Mouse (Mus musculus) left cerebral cortex, adult 8-10 months (tissue): ENCODE measurements around the gene Kdm3a. TPM values are rescaled to one million over a fixed set of nuclear protein-coding genes. Genes with fewer than 3 reads are reported as not detected.

Source experiments
- DNase-seq, 2 experiments: peaks; one replicate each; pipeline ENCODE4 v3.0.0; 2022; ENCODE audit warnings: low spot score in 2 of 2
- total RNA-seq, 4 experiments: library from RNA; stranded (reverse); gene quantifications; 2 replicates each; pipeline ENCODE4 v1.2.4; 2022

Gene Kdm3a
- 10 to 100 TPM; 49.7 to 56.4 (median 53.3) TPM for total RNA-seq

- peak; percentile 97 for DNase-seq
Observed at GRCm38 (mm10) chr6:71632829-71633662, at the start of gene Kdm3a. Gene Kdm3a, minus strand, starts transcription at chr6:71632990.

DNA sequence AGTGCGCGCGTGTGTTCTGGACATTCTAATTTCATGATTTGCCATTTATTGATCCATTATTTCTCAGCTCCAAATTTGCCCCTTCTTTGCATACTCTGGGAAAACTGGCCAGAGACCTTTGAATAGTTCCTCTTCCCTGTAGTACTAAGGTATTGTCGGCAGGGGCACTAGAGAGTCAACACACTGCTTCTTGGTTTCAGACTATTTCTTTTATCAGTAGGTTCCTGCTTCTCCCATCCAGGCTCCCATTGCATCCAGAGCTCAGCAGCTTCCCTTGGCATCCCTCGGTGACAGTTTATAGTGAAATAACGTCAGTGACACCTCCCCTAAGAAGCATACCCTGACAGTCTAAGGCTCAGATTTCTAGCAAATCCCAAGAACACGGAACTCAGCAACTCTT lies 46.1 kb upstream of the Kdm3a start:
- DNase-seq, result no peak

DNA sequence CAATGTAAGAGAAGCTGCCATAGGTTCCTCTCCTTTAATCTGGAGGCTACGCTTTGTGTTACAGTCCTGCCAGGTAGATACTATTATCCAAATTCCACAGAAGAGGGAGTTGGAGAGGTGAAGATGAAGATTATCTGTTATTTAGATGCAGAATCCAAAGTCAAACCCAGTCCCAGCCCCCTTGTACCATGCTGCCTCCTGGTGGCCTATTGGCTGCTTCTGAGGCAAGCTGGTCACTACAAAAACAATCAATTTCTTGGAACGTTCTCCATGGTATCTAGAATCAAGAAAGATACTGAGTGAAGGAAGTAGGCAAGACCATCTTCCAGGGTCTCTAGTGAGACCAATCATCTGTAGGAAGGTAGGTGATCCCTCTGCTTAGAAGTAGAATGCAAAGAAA lies 40.4 kb upstream of the Kdm3a start:
- DNase-seq, result no peak

DNA sequence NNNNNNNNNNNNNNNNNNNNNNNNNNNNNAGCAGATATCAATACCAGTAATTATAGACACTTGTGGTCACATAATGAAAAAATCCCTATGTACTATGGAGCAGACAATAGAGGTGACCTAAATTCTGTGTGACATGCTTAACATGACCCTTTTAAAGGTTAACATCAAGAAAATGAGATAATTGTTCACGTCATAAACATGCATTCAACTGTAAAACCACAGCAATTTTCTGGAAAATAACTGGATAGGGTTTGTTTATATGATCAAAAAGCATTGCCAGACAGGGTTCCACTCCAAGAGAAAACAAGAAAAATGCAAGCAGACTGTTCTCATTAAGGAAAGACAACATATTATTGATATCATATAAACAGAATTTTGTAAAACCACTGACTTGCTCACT lies 31.7 kb upstream of the Kdm3a start:
- no peak for DNase-seq

GRCm38 (mm10) chr6:71658290-71658689 lies 25.5 kb upstream of the Kdm3a start:
- DNase-seq, result no peak

DNA sequence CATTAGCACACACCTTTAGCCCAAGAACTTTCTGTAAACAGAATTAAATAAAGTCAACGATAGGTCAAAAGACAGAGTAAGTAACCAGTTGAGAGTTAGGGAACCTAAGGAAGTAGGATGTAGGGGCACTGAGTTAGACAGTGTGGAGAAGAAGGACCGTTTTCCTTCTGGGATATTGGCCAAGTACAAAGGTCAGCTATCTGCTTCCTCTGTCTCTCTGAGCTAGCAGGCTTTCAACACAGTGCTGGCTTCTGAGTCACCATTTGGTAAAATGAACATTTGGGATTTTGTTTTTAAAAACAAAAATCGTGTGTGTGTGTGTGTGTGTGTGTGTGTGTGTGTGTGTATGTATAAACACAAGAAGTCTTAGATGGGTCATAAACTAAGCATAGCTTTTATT lies 23.0 kb upstream of the Kdm3a start:
- no peak for DNase-seq

GRCm38 (mm10) chr6:71651868-71652267 lies 19.1 kb upstream of the Kdm3a start:
- DNase-seq, result no peak

- no peak for DNase-seq
Observed at GRCm38 (mm10) chr6:71632486-71632828, 333 bp downstream of the Kdm3a start.

DNA sequence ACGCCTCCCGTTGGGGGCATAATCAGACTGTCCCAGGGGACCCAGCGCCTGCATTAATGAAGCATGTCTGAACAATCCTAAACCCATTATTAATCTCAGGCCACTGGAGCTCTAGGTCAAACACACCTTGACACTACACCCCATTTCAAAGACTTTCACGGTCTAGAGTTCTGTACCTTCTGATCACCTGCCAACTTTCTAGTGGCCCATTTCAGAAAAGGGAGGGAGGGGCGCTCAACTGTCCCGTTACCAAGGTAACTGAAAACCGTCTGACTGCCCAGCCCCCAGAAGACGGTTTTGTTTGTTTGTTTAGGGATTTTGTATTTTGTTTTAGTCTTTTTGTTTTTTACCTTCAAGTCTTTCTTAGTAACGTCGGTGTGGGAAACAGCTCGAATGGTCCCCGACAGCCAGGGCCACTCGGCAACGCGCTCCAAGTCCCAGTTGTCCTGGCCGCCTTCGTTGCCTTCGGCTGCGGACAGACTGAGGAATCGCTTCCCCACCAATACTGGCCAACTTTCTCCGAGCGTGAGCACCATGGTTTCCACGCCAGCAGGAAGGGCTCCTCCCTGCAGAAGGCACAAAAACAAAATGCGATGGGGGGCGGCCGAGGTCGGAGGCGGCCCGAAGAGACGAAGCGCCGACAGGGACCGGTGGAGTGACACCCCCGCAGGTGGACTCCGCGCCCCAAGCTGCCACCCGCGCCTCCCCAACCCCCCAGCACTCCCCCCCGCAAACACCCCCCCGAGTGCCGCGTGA lies 906 bp downstream of the Kdm3a start:
- DNase-seq, result peak; percentile 30 to 42

- no peak for DNase-seq
Observed at GRCm38 (mm10) chr6:71631196-71631595, 1.6 kb downstream of the Kdm3a start.

DNA sequence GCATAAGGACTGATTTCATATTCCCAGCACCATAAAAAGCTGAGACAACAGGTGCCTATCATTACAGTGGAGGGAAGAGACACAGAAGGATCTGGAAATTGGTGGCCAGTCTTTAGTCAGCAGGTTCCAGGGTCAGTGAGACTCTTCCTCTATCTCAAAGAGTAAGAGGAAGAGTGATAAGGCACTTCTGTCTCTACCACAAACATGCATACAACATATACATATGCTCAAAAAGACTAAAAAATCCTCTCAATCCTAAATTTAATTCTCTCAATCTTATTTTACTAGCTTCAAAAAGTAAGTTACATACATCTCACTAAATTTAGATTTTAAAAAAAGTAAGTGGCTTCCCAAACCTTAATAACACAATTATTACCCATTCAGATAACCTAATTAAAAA lies 5.5 kb downstream of the Kdm3a start:
- DNase-seq, result no peak

- no peak for DNase-seq
Observed at GRCm38 (mm10) chr6:71625984-71626383, 6.8 kb downstream of the Kdm3a start.

DNA sequence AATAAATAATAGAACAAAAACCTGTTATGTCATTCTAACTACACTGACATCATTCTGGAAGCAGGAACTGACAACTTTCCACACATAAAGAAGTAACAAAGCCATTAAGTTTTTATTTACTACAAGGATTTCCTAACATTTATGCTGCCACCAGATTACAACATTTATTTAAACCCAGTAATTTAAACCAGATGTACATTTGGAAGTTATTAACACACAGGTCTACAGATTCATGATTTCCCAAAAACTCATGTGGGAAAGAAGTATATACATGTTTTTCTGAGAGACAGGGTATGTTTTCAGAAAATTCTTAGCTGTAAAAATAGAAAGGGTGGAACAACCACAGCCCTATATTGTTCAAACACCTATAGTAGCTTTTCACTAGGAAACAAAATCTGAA lies 8.1 kb downstream of the Kdm3a start:
- DNase-seq, result no peak

- DNase-seq, result no peak
Observed at GRCm38 (mm10) chr6:71621981-71622380, 10.8 kb downstream of the Kdm3a start.

- no peak for DNase-seq
Observed at GRCm38 (mm10) chr6:71621551-71621950, 11.2 kb downstream of the Kdm3a start.

DNA sequence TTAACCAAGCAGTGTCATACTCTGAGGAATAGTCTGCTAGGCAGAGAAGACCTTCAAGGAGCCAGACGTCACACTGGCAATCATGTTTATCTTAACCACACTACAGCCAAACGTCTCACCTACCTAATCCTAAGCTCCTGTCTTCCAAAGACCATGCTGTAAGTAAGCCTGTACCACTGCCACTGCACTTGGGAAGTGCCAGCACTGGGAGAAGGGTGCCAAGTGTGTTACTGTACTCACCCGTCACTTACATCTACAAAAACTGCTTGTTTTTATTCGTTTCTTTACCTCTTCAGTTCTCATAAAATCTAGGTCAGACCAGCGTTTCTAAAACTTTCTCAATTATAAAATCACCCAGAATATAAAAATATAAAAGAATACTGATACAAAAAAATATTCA lies 15.8 kb downstream of the Kdm3a start:
- DNase-seq, result no peak

GRCm38 (mm10) chr6:71613225-71613624 lies 19.6 kb downstream of the Kdm3a start:
- DNase-seq, result no peak

DNA sequence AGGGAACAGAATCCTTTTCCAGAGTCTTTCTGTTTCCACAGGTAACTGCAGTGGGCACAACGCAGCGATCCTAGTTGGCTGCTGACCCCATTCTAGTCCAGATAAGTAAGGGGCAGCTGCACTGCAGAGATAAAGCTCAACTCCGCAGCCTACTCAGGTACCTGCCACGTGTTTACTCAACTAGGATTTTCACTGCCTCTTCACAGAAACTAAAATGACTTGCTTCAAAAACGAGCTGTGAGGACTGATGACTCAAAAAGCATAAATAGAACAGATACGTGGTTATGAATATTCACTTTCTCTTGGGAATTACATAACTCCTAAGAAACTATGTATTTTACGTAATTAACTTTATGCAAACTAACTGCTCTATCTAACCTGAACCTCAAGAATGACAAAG lies 22.8 kb downstream of the Kdm3a start:
- DNase-seq, result peak; percentile 12 to 50

DNA sequence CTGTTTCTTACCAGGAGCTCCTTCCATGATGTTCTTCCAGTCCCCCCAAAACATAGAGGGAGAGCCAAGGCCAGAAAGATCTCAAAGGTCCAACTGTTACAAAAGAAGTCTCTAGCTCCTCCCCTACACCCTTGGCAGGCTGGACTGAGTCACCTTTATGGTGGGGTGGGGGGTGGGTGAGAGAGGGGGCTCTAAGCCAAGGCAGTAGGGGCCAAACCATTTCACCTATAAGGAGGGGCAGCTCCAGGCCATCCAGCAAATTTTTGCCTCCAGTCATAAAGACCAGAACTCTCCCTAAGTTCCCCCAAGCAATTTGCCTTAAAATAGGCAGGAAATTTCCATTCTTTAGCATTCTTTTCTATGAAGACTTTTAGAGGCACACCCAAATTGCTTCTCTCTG lies 23.8 kb downstream of the Kdm3a start:
- DNase-seq, result no peak

GRCm38 (mm10) chr6:71607756-71608155 lies 25.0 kb downstream of the Kdm3a start:
- no peak for DNase-seq

GRCm38 (mm10) chr6:71590154-71590553 lies 42.6 kb downstream of the Kdm3a start:
- DNase-seq, result no peak

DNA sequence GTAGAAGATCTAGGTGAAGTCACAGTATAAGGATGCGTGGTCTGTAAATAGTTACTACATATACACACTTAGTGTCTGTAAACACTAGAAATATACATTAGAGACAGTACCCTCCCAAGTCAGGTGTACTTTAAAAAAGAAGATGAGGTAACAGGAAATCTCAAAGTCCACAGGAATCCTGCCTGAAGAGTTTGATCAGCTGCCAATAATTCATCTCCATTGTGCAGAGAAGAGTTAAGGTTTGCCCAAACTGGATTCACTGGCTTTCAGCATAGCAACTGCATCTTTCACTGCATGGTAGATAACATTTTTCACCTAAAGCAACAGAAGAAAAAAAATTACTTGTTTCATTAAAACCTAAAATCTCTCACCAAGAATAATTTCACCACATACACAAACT lies 43.4 kb downstream of the Kdm3a start:
- DNase-seq, result no peak

DNA sequence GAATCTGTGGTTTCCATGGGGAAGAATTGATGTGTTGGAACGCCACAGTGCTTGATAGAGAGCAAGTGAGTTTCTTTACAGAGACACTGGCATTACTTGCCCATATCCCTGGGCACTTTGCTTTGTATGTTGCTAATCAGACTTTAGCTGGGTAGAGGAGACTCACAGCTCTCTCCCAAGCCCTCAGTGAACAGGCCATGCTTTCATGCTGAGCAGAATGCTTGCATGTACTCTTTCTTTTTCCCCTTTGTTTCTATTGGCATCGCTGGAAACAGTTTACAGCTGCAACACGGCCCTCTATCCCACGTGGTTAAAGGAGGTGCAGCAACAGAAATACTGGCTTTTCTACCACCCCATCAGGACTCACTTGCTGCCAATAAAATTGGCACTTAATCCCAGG lies 49.6 kb downstream of the Kdm3a start:
- DNase-seq, result no peak
